13 mouse cellular contexts compared by ENCODE assay signal in genomic region chr4:47936470-47937125, GRCm38 (mm10).
"Had no signal": no experiment of that assay in that cellular context is flagged by ENCODE, and none has a peak within 500 bp of the region (broad histone marks: within the 10 kb centered on the region; RNA-seq: fewer than 3 reads in every experiment).

No protein-coding gene starts in this region.

- H3K27ac ChIP-seq: limb, embryonic 15.5 days; liver, embryonic 12.5 days; midbrain, embryonic 12.5 days; neural tube, embryonic 15.5 days had no signal

- H3K4me3 ChIP-seq: layer of hippocampus, adult 2 months; limb, embryonic 15.5 days; liver, embryonic 12.5 days; midbrain, embryonic 12.5 days; myocyte; neural tube, embryonic 15.5 days had no signal

- H3K27me3 ChIP-seq: limb, embryonic 15.5 days; liver, embryonic 12.5 days; midbrain, embryonic 12.5 days; neural tube, embryonic 15.5 days had no signal

- H3K36me3 ChIP-seq: limb, embryonic 15.5 days; liver, embryonic 12.5 days; midbrain, embryonic 12.5 days; neural tube, embryonic 15.5 days had no signal

- ATAC-seq: liver, embryonic 12.5 days had no signal

- H3K9me3 ChIP-seq: limb, embryonic 15.5 days; liver, embryonic 12.5 days; midbrain, embryonic 12.5 days; neural tube, embryonic 15.5 days had no signal

- H3K9ac ChIP-seq: limb, embryonic 15.5 days; liver, embryonic 12.5 days; lung, embryonic 14.5 days; midbrain, embryonic 12.5 days; neural tube, embryonic 15.5 days had no signal

- DNase-seq: kidney, adult 8-10 months; kidney, postnatal 36 days; lung, embryonic 14.5 days; lung, postnatal 14 days; right cerebral cortex, adult 18-20 months; right cerebral cortex, postnatal 25 days; thymus, postnatal 36 days had no signal

- H3K4me2 ChIP-seq: limb, embryonic 15.5 days; liver, embryonic 12.5 days; lung, embryonic 14.5 days; midbrain, embryonic 12.5 days; neural tube, embryonic 15.5 days had no signal

- H3K4me1 ChIP-seq: limb, embryonic 15.5 days; liver, embryonic 12.5 days; midbrain, embryonic 12.5 days; neural tube, embryonic 15.5 days had no signal
